Mouse (Mus musculus) effector memory CD4-positive, alpha-beta T cell, adult 7 months (primary cell): ENCODE results near the gene Senp5. TPM values are rescaled to one million over a fixed set of nuclear protein-coding genes. Genes with fewer than 3 reads are reported as not detected.

Experiments
- polyA plus RNA-seq: library from polyadenylated mRNA; unstranded; fragments of 100-300 nt; shearing (Covaris generic); gene quantifications from one replicate; pipeline ENCODE4 v1.2.1, GENCODE M21; 2017

The Senp5 gene
- 18.0 TPM for polyA plus RNA-seq

GRCm38 (mm10) chr16:32002509-32003477 lies at the start of gene Senp5:
TSS of gene Senp5 (minus strand) at chr16:32003287.

GRCm38 (mm10) chr16:31948345-31948774 lies 54.7 kb downstream of the Senp5 start, which contains the start of the genes 0610012G03Rik and Ncbp2:
TSS of gene 0610012G03Rik (minus strand) at chr16:31948494.
TSS of gene Ncbp2 (plus strand) at chr16:31948513.

GRCm38 (mm10) chr16:31933751-31934549 lies 69.1 kb downstream of the Senp5 start, which contains the start of gene Pigz:
TSS of gene Pigz (plus strand) at chr16:31933851.

Other genes with a start within 250 kb of the Senp5 start
- 0.12 TPM for gene Meltf, start 124.5 kb downstream of the Senp5 start, polyA plus RNA-seq
- gene Pigz, start 69.4 kb downstream of the Senp5 start, polyA plus RNA-seq = not detected
- gene 0610012G03Rik, start 54.8 kb downstream of the Senp5 start, polyA plus RNA-seq = 16.4 TPM
- gene Ncbp2, start 54.8 kb downstream of the Senp5 start, polyA plus RNA-seq = 16.5 TPM
- 116 TPM for gene Pak2, start 76.1 kb upstream of the Senp5 start, polyA plus RNA-seq
- gene Pigx, start 96.5 kb upstream of the Senp5 start, polyA plus RNA-seq = 72.8 TPM
- gene Cep19, start 96.5 kb upstream of the Senp5 start, polyA plus RNA-seq = 7.4 TPM
- gene Nrros, start 162.3 kb upstream of the Senp5 start, polyA plus RNA-seq = 46.6 TPM
- not detected for gene Bex6, start 176.5 kb upstream of the Senp5 start, polyA plus RNA-seq
- 14.2 TPM for gene Fbxo45, start 243.9 kb upstream of the Senp5 start, polyA plus RNA-seq
- gene Wdr53, start 243.9 kb upstream of the Senp5 start, polyA plus RNA-seq = 11.0 TPM